Mouse (Mus musculus) CH12.LX (cell line): Measurements from ENCODE around the gene Slfn2. TPM values are rescaled to one million over a fixed set of nuclear protein-coding genes. Genes with fewer than 3 reads are reported as not detected.
"Not testable (repeated sequence)": the region's sequence is repeated elsewhere in the genome, so short reads cannot be mapped to it uniquely, and the experiment has no call there.

Source experiments
- DNase-seq: peaks from one replicate; pipeline ENCODE4 v3.0.0-alpha.2; 2013; ENCODE audit errors: extremely low read depth
- H3K27ac ChIP-seq: 2 replicates; pipeline ENCODE4 v1.5.1; 2012; ENCODE audit warnings: low read depth, mild to moderate bottlenecking, control low read depth, moderate library complexity; ENCODE audit not compliant: insufficient read depth
- H3K27me3 ChIP-seq: replicated peaks from 2 replicates; pipeline ENCODE3; 2012; ENCODE audit warnings: inconsistent platforms
- H3K36me3 ChIP-seq, 2 experiments: replicated peaks in 1 of 2; 2 replicates each; pipeline versions ENCODE3 to v1.6.1; 2012; ENCODE audit warnings: inconsistent platforms in 1 of 2, low read length in 1 of 2, mild to moderate bottlenecking in 1 of 2, mixed read lengths in 1 of 2, moderate library complexity in 1 of 2; ENCODE audit not compliant: control insufficient read depth in 1 of 2, insufficient read depth in 1 of 2
- H3K4me1 ChIP-seq, 2 experiments: 2 replicates each; pipeline ENCODE4 v1.6.1; 2012; ENCODE audit warnings: inconsistent platforms in 1 of 2, moderate library complexity in 1 of 2; ENCODE audit not compliant: insufficient read depth in 2 of 2, control insufficient read depth in 1 of 2
- H3K4me2 ChIP-seq: 2 replicates; pipeline ENCODE4 v1.6.1; 2012; ENCODE audit warnings: low read depth, mild to moderate bottlenecking, control low read depth; ENCODE audit not compliant: poor library complexity, insufficient read depth, severe bottlenecking
- H3K4me3 ChIP-seq, 3 experiments: fragments of 150-350 bp in 1 of 3; sonication (generic) in 1 of 3; replicated peaks in 1 of 3; 2 replicates each; pipeline versions ENCODE3 to v1.5.1; 2011 to 2012; ENCODE audit warnings: low read depth in 2 of 3, low read length in 2 of 3, mild to moderate bottlenecking in 2 of 3, moderate library complexity in 2 of 3, control low read depth in 1 of 3, improper control_type of control experiment in 1 of 3, inconsistent platforms in 1 of 3, mixed read lengths in 1 of 3; ENCODE audit not compliant: poor library complexity in 1 of 3
- H3K79me2 ChIP-seq: replicated peaks from 2 replicates; pipeline ENCODE4 v1.6.1; 2012; ENCODE audit warnings: mild to moderate bottlenecking, moderate library complexity; ENCODE audit not compliant: control insufficient read depth, poor library complexity, insufficient read depth, severe bottlenecking; ENCODE audit errors: extremely low read depth
- H3K9ac ChIP-seq: 2 replicates; pipeline ENCODE4 v1.6.1; 2012; ENCODE audit warnings: low read depth, mild to moderate bottlenecking, control low read depth, moderate library complexity; ENCODE audit not compliant: insufficient read depth
- H3K9me3 ChIP-seq: replicated peaks from 2 replicates; pipeline ENCODE3; 2012; ENCODE audit warnings: low read length, inconsistent platforms, mixed read lengths
- BHLHE40 ChIP-seq: IDR thresholded peaks from 2 replicates; pipeline ENCODE4 v1.6.1; 2011; ENCODE audit warnings: mild to moderate bottlenecking, low read depth, low read length, improper control_type of control experiment
- EP300 ChIP-seq: IDR thresholded peaks from 2 replicates; pipeline ENCODE4 v1.6.1; 2011; ENCODE audit warnings: low read length, improper control_type of control experiment
- IRF4 ChIP-seq: IDR thresholded peaks from 2 replicates; pipeline ENCODE4 v1.6.1; 2014; ENCODE audit warnings: low read depth, mild to moderate bottlenecking, inconsistent platforms, low read length, improper control_type of control experiment
- JUN ChIP-seq: IDR thresholded peaks from 2 replicates; pipeline ENCODE4 v1.6.1; 2011; ENCODE audit warnings: low read depth, mild to moderate bottlenecking, low read length, improper control_type of control experiment, moderate library complexity; ENCODE audit not compliant: insufficient read depth
- KAT2A ChIP-seq: IDR thresholded peaks from 2 replicates; pipeline ENCODE4 v1.6.1; 2012; ENCODE audit warnings: low read length, improper control_type of control experiment, inconsistent platforms; ENCODE audit not compliant: insufficient replicate concordance
- MAFK ChIP-seq: IDR thresholded peaks from 2 replicates; pipeline ENCODE4 v1.6.1; 2011; ENCODE audit warnings: low read length, improper control_type of control experiment; ENCODE audit not compliant: insufficient replicate concordance
- MAX ChIP-seq: IDR thresholded peaks from 2 replicates; pipeline ENCODE4 v1.6.1; 2011; ENCODE audit warnings: low read length, improper control_type of control experiment
- MAZ ChIP-seq: IDR thresholded peaks from 2 replicates; pipeline ENCODE4 v1.6.1; 2012; ENCODE audit warnings: low read depth, mild to moderate bottlenecking, inconsistent platforms, low read length, improper control_type of control experiment, moderate library complexity
- MEF2A ChIP-seq: IDR thresholded peaks from 2 replicates; pipeline ENCODE4 v1.6.1; 2014; ENCODE audit warnings: low read depth, mild to moderate bottlenecking, inconsistent platforms, low read length, improper control_type of control experiment, borderline replicate concordance
- MYC ChIP-seq: IDR thresholded peaks from 2 replicates; pipeline ENCODE4 v1.6.1; 2011; ENCODE audit warnings: low read depth, mild to moderate bottlenecking, improper control_type of control experiment, low read length
- POLR2A ChIP-seq: IDR thresholded peaks from 2 replicates; pipeline ENCODE4 v1.6.1; 2011; ENCODE audit warnings: low read depth, mild to moderate bottlenecking, improper control_type of control experiment, low read length
- UBTF ChIP-seq: IDR thresholded peaks from 2 replicates; pipeline ENCODE4 v1.6.1; 2012; ENCODE audit warnings: low read depth, mild to moderate bottlenecking, inconsistent platforms, low read length, improper control_type of control experiment, moderate library complexity
- USF1 ChIP-seq: IDR thresholded peaks from 2 replicates; pipeline ENCODE4 v1.6.1; 2014; ENCODE audit warnings: low read depth, mild to moderate bottlenecking, inconsistent platforms, low read length, improper control_type of control experiment
- dilution Hi-C: fragments of 300-500 bp; cut with MboI; formaldehyde crosslinking; loops from 2 replicates; pipeline ENCODE4 v1.14.3; 2020; ENCODE audit warnings: low sequenced_read_pairs; ENCODE audit not compliant: extremely low pct_unique_long_range_greater_than_20kb, extremely low pct_ligation_motif_present
- in situ Hi-C: fragments of 300-500 bp; cut with MboI; formaldehyde crosslinking; loops from 3 replicates; pipeline ENCODE4 v1.14.3; 2019; ENCODE audit warnings: low sequenced_read_pairs, low pct_ligation_motif_present, low pct_unique_long_range_greater_than_20kb, mixed read lengths
- polyA plus RNA-seq: library from polyadenylated mRNA; unstranded; fragments of >175 nt; gene quantifications from 2 replicates; pipeline ENCODE4 v1.2.1, GENCODE M21; 2012; ENCODE audit warnings: low read depth; ENCODE audit not compliant: insufficient read length
- total RNA-seq, 2 experiments: library from RNA; depleted of rRNA; stranded (reverse); fragments of 300-350 nt in 1 of 2; fragments of >200 nt in 1 of 2; gene quantifications; 2 replicates each; pipeline ENCODE4 v1.2.3; 2012 to 2014

Gene Slfn2
- total and polyA plus RNA-seq, 3 experiments: 112 to 241 (median 209) TPM

- no peak overlapping the region for H3K9ac ChIP-seq
- in situ Hi-C loops: no loop called here
- TF ChIP-seq EP300 (peak; percentile 63; the same call in 1 of the 2 replicates), BHLHE40 (0 out of 2 replicates have a peak, but pooled peaks have one; percentile 42), MYC (no peak), UBTF (no peak), KAT2A (no peak), USF1 (no peak), JUN (no peak), IRF4 (peak; percentile 57; the same call in 1 of the 2 replicates), MAFK (peak; percentile 82), POLR2A (no peak), MAZ (0 out of 2 replicates have a peak, but pooled peaks have one; percentile 52), MAX (no peak)
These were observed 48.8 kb upstream of the Slfn2 start for GRCm38 (mm10) chr11:83016093-83016492.

GRCm38 (mm10) chr11:83019561-83020519 lies 45.1 kb upstream of the Slfn2 start:
- H3K79me2 ChIP-seq, H3K36me3 ChIP-seq, H3K27me3 ChIP-seq, H3K9me3 ChIP-seq, dilution Hi-C loops, in situ Hi-C loops: not testable (repeated sequence)
- peak overlapping the region; percentile 90 for H3K9ac ChIP-seq
- peak; percentile 62 for DNase-seq
- peak overlapping the region; percentile 17 to 60 (median 42) for H3K4me3 ChIP-seq
- H3K4me2 ChIP-seq: peak overlapping the region; percentile 86
- TF ChIP-seq MEF2A: peak; percentile 84
- TF ChIP-seq EP300: peak; percentile 79
- TF ChIP-seq IRF4: peak; percentile 90
- peaks cover 21 to 40% of the 10 kb centered on the region in 2 experiments; a peak in 3 of 4 replicates for H3K4me1 ChIP-seq
- H3K27ac ChIP-seq: peak overlapping the region; percentile 80

More at GRCm38 (mm10) chr11:83016093-83016492, 48.8 kb upstream of the Slfn2 start:
- Histone ChIP-seq H3K9me3 (peaks cover 6% of the 10 kb centered on the region), H3K36me3 (peaks cover 4 to 15% of the 10 kb centered on the region in 2 experiments), H3K79me2 (peaks cover 5% of the 10 kb centered on the region; the same call in 1 of the 2 replicates), H3K4me3 (no peak overlapping the region), H3K4me1 (peaks cover 21 to 38% of the 10 kb centered on the region in 2 experiments; a peak in 3 of 4 replicates), H3K27ac (no peak overlapping the region), H3K27me3 (peaks cover 4% of the 10 kb centered on the region), H3K4me2 (peak overlapping the region; percentile 73; the same call in 1 of the 2 replicates)
- peak; percentile 75 for DNase-seq
- dilution Hi-C loops: no loop called here
